Mouse (Mus musculus): ENCODE data around the gene Cyb5r3. TPM values are rescaled to one million over a fixed set of nuclear protein-coding genes. Genes with fewer than 3 reads are reported as not detected.
"Not testable (repeated sequence)": the region's sequence is repeated elsewhere in the genome, so short reads cannot be mapped to it uniquely, and the experiment has no call there.

The Cyb5r3 gene
- total and polyA plus RNA-seq, 2 experiments from 2014 or later = 117 to 166 TPM

DNA sequence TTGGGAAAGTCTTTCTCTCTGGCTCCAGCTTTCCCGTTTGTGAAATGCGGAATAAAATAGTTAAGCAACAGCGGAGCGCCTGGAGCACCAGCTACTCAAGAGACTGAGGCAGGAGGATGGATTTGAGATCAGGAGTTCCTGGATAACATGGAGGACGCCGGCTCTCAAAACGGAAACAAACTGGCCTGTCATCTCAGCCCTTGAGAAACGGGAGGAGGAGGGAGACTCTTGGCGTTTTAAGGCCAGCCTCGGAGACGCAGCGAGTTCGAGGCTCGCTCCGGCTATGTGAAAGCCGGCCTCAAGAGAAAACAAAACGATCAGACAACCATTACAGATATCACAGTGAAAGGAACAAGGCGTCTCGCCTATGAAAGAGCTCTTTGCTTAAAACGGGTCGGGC lies 24.0 kb downstream of the Cyb5r3 start:
- TF ChIP-seq CTCF (IDR thresholded peaks at IDR 0.05; ENCODE audit: low read depth) = no peak
- Histone ChIP-seq H3K9me3 (replicated peaks; ENCODE audit: control insufficient read depth, low read length) (no peaks in the 10 kb centered on the region), H3K27me3 (ENCODE audit: control insufficient read depth, insufficient read depth, low read length) (no peaks in the 10 kb centered on the region), H3K4me1 (ENCODE audit: control insufficient read depth, insufficient read depth) (peaks cover 10% of the 10 kb centered on the region), H3K9ac (replicated peaks; ENCODE audit: low read depth, low read length) (peak overlapping the region; percentile 91), H3K4me3 (ENCODE audit: low read depth, low read length) (peak overlapping the region; percentile 97), H3K4me2 (ENCODE audit: low read depth, low read length) (peak overlapping the region; percentile 66), H3K36me3 (replicated peaks; ENCODE audit: control insufficient read depth, insufficient read depth, low read length) (peaks cover 15% of the 10 kb centered on the region), H3K27ac (ENCODE audit: low read depth) (peak overlapping the region; percentile 96)
- DNase-seq (ENCODE audit: low spot score) (no peak), ATAC-seq (ENCODE audit: insufficient read depth, low read depth) (no peak)
- 2% methylated on average over 21 of the region's 21 CpGs for WGBS

DNA sequence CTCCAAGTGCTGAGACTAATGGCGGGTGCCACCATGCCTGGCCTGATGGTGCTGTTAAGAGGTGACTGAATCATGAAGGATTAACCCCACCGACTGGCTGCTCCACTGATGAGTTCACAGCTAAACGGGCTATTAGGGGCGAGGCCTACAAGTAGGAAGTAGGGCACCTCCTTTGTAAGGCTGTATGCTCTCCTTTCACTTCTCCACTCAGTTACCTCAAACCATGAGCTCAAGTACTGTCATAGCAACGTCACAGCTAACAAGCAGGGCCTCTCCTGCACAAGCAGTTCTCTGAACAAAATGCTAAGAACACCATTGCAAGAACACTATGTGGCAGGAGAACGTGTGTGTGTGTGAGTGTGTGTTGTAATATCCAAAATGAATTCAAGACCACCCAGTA lies 26.9 kb downstream of the Cyb5r3 start:
- H3K9me3 ChIP-seq (replicated peaks; ENCODE audit: control insufficient read depth, low read length) = no peaks in the 10 kb centered on the region
- H3K27me3 ChIP-seq (ENCODE audit: control insufficient read depth, insufficient read depth, low read length) = no peaks in the 10 kb centered on the region
- WGBS = 93% methylated on average over 6 of the region's 6 CpGs
- no peak overlapping the region for H3K9ac ChIP-seq (replicated peaks; ENCODE audit: low read depth, low read length)
- TF ChIP-seq CTCF (IDR thresholded peaks at IDR 0.05; ENCODE audit: low read depth) (no peak), EP300 (IDR thresholded peaks at IDR 0.05; ENCODE audit: low read depth) (no peak)
- H3K4me1 ChIP-seq (ENCODE audit: control insufficient read depth, insufficient read depth) = peaks cover 13% of the 10 kb centered on the region
- H3K27ac ChIP-seq (ENCODE audit: low read depth) = no peak overlapping the region
- ATAC-seq (ENCODE audit: insufficient read depth, low read depth) (no peak), DNase-seq (ENCODE audit: low spot score) (no peak)
- H3K4me2 ChIP-seq (ENCODE audit: low read depth, low read length) = no peak overlapping the region
- no peak overlapping the region for H3K4me3 ChIP-seq (ENCODE audit: low read depth, low read length)
- peaks cover 15% of the 10 kb centered on the region for H3K36me3 ChIP-seq (replicated peaks; ENCODE audit: control insufficient read depth, insufficient read depth, low read length)

DNA sequence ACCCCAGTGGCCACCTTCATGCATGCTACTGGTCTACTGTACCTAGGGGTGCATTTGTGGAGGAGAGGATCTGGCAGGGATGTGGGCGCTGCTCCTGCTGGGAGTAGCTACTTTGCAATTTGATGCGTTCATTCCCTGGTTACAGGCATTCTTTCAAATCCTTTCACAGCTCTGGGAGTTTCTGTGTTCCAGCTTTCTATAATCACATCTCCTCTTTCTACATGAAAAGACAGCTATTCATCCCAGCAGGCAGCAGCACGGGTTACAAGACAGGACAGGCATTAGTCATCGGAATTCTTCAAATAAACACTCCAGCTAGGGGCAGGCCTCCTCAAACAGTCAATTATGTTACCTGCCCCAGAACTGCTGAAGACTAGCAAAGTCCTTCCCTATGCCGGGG lies 29.5 kb downstream of the Cyb5r3 start:
- 0 out of 2 replicates have a peak overlapping the region, but pooled peaks have one; percentile 25 for H3K27ac ChIP-seq (ENCODE audit: low read depth)
- H3K9me3 ChIP-seq (replicated peaks; ENCODE audit: control insufficient read depth, low read length) = no peaks in the 10 kb centered on the region
- ATAC-seq (ENCODE audit: insufficient read depth, low read depth) (no peak), DNase-seq (ENCODE audit: low spot score) (no peak)
- H3K4me1 ChIP-seq (ENCODE audit: control insufficient read depth, insufficient read depth) = peaks cover 8% of the 10 kb centered on the region
- no peak overlapping the region for H3K4me2 ChIP-seq (ENCODE audit: low read depth, low read length)
- TF ChIP-seq CTCF (IDR thresholded peaks at IDR 0.05; ENCODE audit: low read depth) = no peak
- TF ChIP-seq EP300 (IDR thresholded peaks at IDR 0.05; ENCODE audit: low read depth) = no peak
- peaks cover 25% of the 10 kb centered on the region for H3K36me3 ChIP-seq (replicated peaks; ENCODE audit: control insufficient read depth, insufficient read depth, low read length)
- H3K27me3 ChIP-seq (ENCODE audit: control insufficient read depth, insufficient read depth, low read length) = no peaks in the 10 kb centered on the region
- no peak overlapping the region for H3K4me3 ChIP-seq (ENCODE audit: low read depth, low read length)
- 43% methylated on average over 5 of the region's 5 CpGs for WGBS
- H3K9ac ChIP-seq (replicated peaks; ENCODE audit: low read depth, low read length) = no peak overlapping the region

DNA sequence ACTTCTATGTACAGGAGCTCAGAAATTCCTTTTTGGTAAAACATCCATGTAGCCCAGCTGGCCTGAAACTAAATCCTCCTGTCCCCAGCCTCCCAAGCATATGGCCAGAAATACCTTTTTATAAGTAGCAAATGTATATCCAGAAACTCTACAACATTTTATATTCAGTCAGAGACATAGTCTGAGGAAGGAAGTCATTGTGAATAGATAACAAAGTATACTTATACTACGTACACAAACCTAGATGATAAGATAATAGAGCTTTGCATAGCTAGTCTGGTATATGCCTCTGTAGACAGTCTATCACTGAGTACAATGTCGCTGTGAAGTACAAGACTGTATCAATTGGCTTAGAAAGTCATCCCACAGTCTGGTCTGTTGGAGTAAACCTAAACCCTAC lies 36.7 kb downstream of the Cyb5r3 start:
- Histone ChIP-seq H3K27ac (ENCODE audit: low read depth) (no peak overlapping the region), H3K4me2 (ENCODE audit: low read depth, low read length) (no peak overlapping the region), H3K4me3 (ENCODE audit: low read depth, low read length) (no peak overlapping the region), H3K9me3 (replicated peaks; ENCODE audit: control insufficient read depth, low read length) (no peaks in the 10 kb centered on the region), H3K27me3 (ENCODE audit: control insufficient read depth, insufficient read depth, low read length) (no peaks in the 10 kb centered on the region), H3K36me3 (replicated peaks; ENCODE audit: control insufficient read depth, insufficient read depth, low read length) (peaks cover 82% of the 10 kb centered on the region), H3K9ac (replicated peaks; ENCODE audit: low read depth, low read length) (no peak overlapping the region), H3K4me1 (ENCODE audit: control insufficient read depth, insufficient read depth) (no peaks in the 10 kb centered on the region)
- DNase-seq (ENCODE audit: low spot score) (no peak), ATAC-seq (ENCODE audit: insufficient read depth, low read depth) (no peak)
- 52% methylated on average over 2 of the region's 2 CpGs for WGBS
- TF ChIP-seq EP300 (IDR thresholded peaks at IDR 0.05; ENCODE audit: low read depth) (no peak), CTCF (IDR thresholded peaks at IDR 0.05; ENCODE audit: low read depth) (no peak)

DNA sequence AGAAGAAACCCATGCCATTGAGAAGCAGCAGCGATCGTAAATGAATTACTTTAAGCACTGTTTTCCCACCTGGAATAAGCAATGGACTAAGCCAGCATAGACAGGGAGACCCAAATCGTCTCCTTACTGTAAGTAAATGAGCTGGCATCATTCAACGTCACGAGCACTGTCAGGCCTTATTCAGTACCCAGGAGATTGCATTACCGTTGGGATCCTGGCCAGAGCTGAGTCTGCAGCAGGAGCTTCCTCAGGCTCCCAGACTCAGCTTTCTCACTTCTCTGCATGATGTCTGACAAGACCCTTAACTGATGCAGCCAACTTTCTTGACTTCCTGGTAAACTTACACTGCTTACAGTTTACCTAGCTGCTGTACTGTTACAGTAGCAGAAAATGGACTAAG lies 37.7 kb downstream of the Cyb5r3 start:
- Histone ChIP-seq H3K4me1 (ENCODE audit: control insufficient read depth, insufficient read depth) (no peaks in the 10 kb centered on the region), H3K27ac (ENCODE audit: low read depth) (no peak overlapping the region), H3K4me2 (ENCODE audit: low read depth, low read length) (no peak overlapping the region), H3K9ac (replicated peaks; ENCODE audit: low read depth, low read length) (no peak overlapping the region), H3K36me3 (replicated peaks; ENCODE audit: control insufficient read depth, insufficient read depth, low read length) (peaks cover 91% of the 10 kb centered on the region), H3K27me3 (ENCODE audit: control insufficient read depth, insufficient read depth, low read length) (no peaks in the 10 kb centered on the region), H3K9me3 (replicated peaks; ENCODE audit: control insufficient read depth, low read length) (no peaks in the 10 kb centered on the region), H3K4me3 (ENCODE audit: low read depth, low read length) (no peak overlapping the region)
- DNase-seq (ENCODE audit: low spot score) (no peak), ATAC-seq (ENCODE audit: insufficient read depth, low read depth) (no peak)
- no peak for TF ChIP-seq EP300 (IDR thresholded peaks at IDR 0.05; ENCODE audit: low read depth)
- no peak for TF ChIP-seq CTCF (IDR thresholded peaks at IDR 0.05; ENCODE audit: low read depth)
- 79% methylated on average over 6 of the region's 6 CpGs for WGBS

DNA sequence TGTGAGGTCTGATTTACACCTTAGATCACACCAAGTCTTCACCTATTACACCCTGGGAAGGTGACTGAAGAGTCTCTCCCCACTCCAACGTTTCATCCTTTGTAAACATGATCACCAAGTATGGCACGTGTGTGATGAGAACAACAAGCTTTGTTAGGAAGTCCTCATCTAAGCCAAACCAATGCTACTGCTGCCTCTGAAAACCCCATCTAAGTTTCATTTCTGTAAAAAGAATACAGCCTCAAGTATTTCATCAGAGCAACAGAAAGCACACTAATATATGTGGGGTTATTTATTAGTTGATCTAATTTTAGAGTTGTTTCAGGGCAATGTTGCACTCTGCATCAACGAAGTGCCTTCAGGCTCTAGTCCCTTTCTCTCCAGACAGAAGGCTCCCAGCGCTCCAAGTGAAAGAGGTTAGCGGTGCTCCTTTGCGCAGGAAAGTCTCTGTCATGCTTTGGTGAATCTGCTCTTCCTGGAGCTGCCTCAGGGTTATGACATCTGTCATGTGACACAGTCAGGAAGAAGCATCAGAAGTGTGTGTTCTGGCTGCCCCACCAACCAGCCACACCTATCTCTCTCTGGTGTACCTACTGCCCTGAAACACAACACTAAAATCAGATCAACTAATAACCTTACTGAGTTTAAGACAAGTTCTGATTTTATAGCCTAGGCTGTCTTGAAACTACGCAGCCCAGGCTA lies 42.7 kb downstream of the Cyb5r3 start:
- Histone ChIP-seq H3K4me1 (ENCODE audit: control insufficient read depth, insufficient read depth) (no peaks in the 10 kb centered on the region), H3K27ac (ENCODE audit: low read depth) (no peak overlapping the region), H3K4me2 (ENCODE audit: low read depth, low read length) (no peak overlapping the region), H3K9me3 (replicated peaks; ENCODE audit: control insufficient read depth, low read length) (no peaks in the 10 kb centered on the region), H3K27me3 (ENCODE audit: control insufficient read depth, insufficient read depth, low read length) (no peaks in the 10 kb centered on the region), H3K4me3 (ENCODE audit: low read depth, low read length) (no peak overlapping the region), H3K36me3 (replicated peaks; ENCODE audit: control insufficient read depth, insufficient read depth, low read length) (peaks cover 93% of the 10 kb centered on the region), H3K9ac (replicated peaks; ENCODE audit: low read depth, low read length) (no peak overlapping the region)
- ATAC-seq (ENCODE audit: insufficient read depth, low read depth) (no peak), DNase-seq (ENCODE audit: low spot score) (no peak)
- WGBS = 88% methylated on average over 7 of the region's 7 CpGs
- TF ChIP-seq EP300 (IDR thresholded peaks at IDR 0.05; ENCODE audit: low read depth) = no peak
- TF ChIP-seq CTCF (IDR thresholded peaks at IDR 0.05; ENCODE audit: low read depth) = no peak

DNA sequence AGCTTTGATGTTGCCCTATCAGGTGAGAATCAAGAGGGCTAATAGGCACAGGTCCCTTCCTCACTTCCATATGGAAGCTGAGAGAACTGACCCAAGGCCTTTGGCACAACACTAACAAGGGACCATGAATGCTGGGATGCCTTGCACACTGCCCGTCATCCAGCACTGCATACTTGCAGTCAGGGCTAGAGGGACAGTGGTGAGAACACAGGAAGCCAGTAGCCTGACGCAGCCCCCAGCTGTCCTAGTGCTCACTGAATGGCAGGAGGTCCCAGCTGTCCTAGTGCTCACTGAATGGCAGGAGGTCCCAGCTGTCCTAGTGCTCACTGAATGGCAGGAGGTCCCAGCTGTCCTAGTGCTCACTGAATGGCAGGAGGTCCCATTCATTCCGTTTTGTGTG lies 45.4 kb downstream of the Cyb5r3 start:
- ATAC-seq (ENCODE audit: insufficient read depth, low read depth); H3K27me3 ChIP-seq (ENCODE audit: control insufficient read depth, insufficient read depth, low read length); H3K9ac ChIP-seq (replicated peaks; ENCODE audit: low read depth, low read length); H3K4me2 ChIP-seq (ENCODE audit: low read depth, low read length); H3K27ac ChIP-seq (ENCODE audit: low read depth); H3K4me3 ChIP-seq (ENCODE audit: low read depth, low read length); H3K4me1 ChIP-seq (ENCODE audit: control insufficient read depth, insufficient read depth); H3K9me3 ChIP-seq (replicated peaks; ENCODE audit: control insufficient read depth, low read length); DNase-seq (ENCODE audit: low spot score): not testable (repeated sequence)
- 72% methylated on average over 3 of the region's 3 CpGs for WGBS
- H3K36me3 ChIP-seq (replicated peaks; ENCODE audit: control insufficient read depth, insufficient read depth, low read length) = peaks cover 66% of the 10 kb centered on the region
